Mouse (Mus musculus) heart, embryonic 11.5 days (tissue): ENCODE results near the gene Sfpq. TPM values are rescaled to one million over a fixed set of nuclear protein-coding genes. Genes with fewer than 3 reads are reported as not detected.
"Not testable (repeated sequence)": the region's sequence is repeated elsewhere in the genome, so short reads cannot be mapped to it uniquely, and the experiment has no call there.

ENCODE experiments used
- ATAC-seq: fragments of 200-750 bp; cut with Nextera tagmentation; replicated peaks from 2 replicates; pipeline ENCODE4 v1.8.0; 2017; ENCODE audit warnings: moderate library complexity; ENCODE audit not compliant: insufficient number of reproducible peaks, low FRiP score, low TSS enrichment
- H3K27ac ChIP-seq: fragments of 300-500 bp; sonication (generic); 2 replicates; pipeline ENCODE4 v1.5.1; 2014; ENCODE audit warnings: mild to moderate bottlenecking, low read depth, low read length
- H3K27me3 ChIP-seq: fragments of 300-500 bp; sonication (generic); 2 replicates; pipeline ENCODE4 v1.6.1; 2014; ENCODE audit warnings: mild to moderate bottlenecking, low read length, mixed read lengths; ENCODE audit not compliant: control insufficient read depth, insufficient read depth
- H3K36me3 ChIP-seq: fragments of 300-500 bp; sonication (generic); 2 replicates; pipeline ENCODE4 v1.6.1; 2014; ENCODE audit warnings: mild to moderate bottlenecking, low read length, moderate library complexity, mixed read lengths; ENCODE audit not compliant: control insufficient read depth, insufficient read depth
- H3K4me1 ChIP-seq: fragments of 300-500 bp; sonication (generic); 2 replicates; pipeline ENCODE4 v1.6.1; 2014; ENCODE audit warnings: low read length; ENCODE audit not compliant: control insufficient read depth, insufficient read depth
- H3K4me2 ChIP-seq: fragments of 300-500 bp; sonication (generic); 2 replicates; pipeline ENCODE4 v1.6.1; 2014; ENCODE audit warnings: mild to moderate bottlenecking, moderate library complexity
- H3K4me3 ChIP-seq: fragments of 300-500 bp; sonication (generic); 2 replicates; pipeline ENCODE4 v1.5.1; 2014; ENCODE audit warnings: low read depth, low read length
- H3K9ac ChIP-seq: fragments of 300-500 bp; sonication (generic); 2 replicates; pipeline ENCODE4 v1.6.1; 2014; ENCODE audit warnings: mild to moderate bottlenecking, low read depth, low read length, moderate library complexity
- H3K9me3 ChIP-seq: fragments of 300-500 bp; sonication (generic); replicated peaks from 2 replicates; pipeline ENCODE4 v1.6.1; 2016; ENCODE audit warnings: low read length; ENCODE audit not compliant: control insufficient read depth
- WGBS: fragments of 180-500 bp; shearing (Covaris S2); extraction: QIAGEN DNeasy Blood & Tissue Kit; methylation state at CpG from one replicate; pipeline ENCODE4 v1.1.7; 2014; ENCODE audit not compliant: insufficient replicate concordance; 5-methylcytosine and 5-hydroxymethylcytosine counted together
- polyA plus RNA-seq: library from polyadenylated mRNA; unstranded; fragments of >200 nt; fragmentation: Nextera tagmentation; extraction: Ambion mirVana; gene quantifications from 2 replicates; pipeline ENCODE4 v1.2.1, GENCODE M21; 2014

Gene Sfpq
- polyA plus RNA-seq, 1 experiment from 2014 or later: 78.9 TPM

- no peaks in the 10 kb centered on the region for H3K9me3 ChIP-seq
- H3K27ac ChIP-seq: no peak overlapping the region
- H3K27me3 ChIP-seq: no peaks in the 10 kb centered on the region
- WGBS: 54% methylated on average over 5 of the region's 5 CpGs
- H3K4me3 ChIP-seq: no peak overlapping the region
- no peaks in the 10 kb centered on the region for H3K4me1 ChIP-seq
- no peak for ATAC-seq
- no peak overlapping the region for H3K9ac ChIP-seq
- no peak overlapping the region for H3K4me2 ChIP-seq
- H3K36me3 ChIP-seq: no peaks in the 10 kb centered on the region
Measured at GRCm38 (mm10) chr4:126992356-126992755, 28.8 kb upstream of the Sfpq start.

GRCm38 (mm10) chr4:126999372-126999771 is 21.8 kb upstream of the Sfpq start:
- not testable (repeated sequence) for H3K4me3 ChIP-seq
- 92% methylated on average over 16 of the region's 16 CpGs for WGBS

GRCm38 (mm10) chr4:127000601-127001105 is 20.5 kb upstream of the Sfpq start:
- no peak for ATAC-seq

More at GRCm38 (mm10) chr4:126999372-126999771, 21.8 kb upstream of the Sfpq start:
- not testable (repeated sequence) for H3K27me3 ChIP-seq, ATAC-seq, H3K36me3 ChIP-seq, H3K27ac ChIP-seq, H3K9ac ChIP-seq, H3K4me2 ChIP-seq, H3K9me3 ChIP-seq, H3K4me1 ChIP-seq

GRCm38 (mm10) chr4:127004384-127004783 is 16.7 kb upstream of the Sfpq start:
- Histone ChIP-seq H3K9ac (no peak overlapping the region), H3K27ac (no peak overlapping the region), H3K4me3 (no peak overlapping the region), H3K27me3 (no peaks in the 10 kb centered on the region), H3K4me2 (no peak overlapping the region), H3K4me1 (no peaks in the 10 kb centered on the region), H3K36me3 (no peaks in the 10 kb centered on the region), H3K9me3 (no peaks in the 10 kb centered on the region)
- ATAC-seq: no peak
- WGBS: 80% methylated on average over 3 of the region's 3 CpGs

More at GRCm38 (mm10) chr4:127000601-127001105, 20.5 kb upstream of the Sfpq start:
- H3K27ac ChIP-seq: no peak overlapping the region
- no peaks in the 10 kb centered on the region for H3K27me3 ChIP-seq
- H3K4me3 ChIP-seq: no peak overlapping the region
- no peaks in the 10 kb centered on the region for H3K9me3 ChIP-seq
- 38% methylated on average over 8 of the region's 8 CpGs for WGBS
- H3K36me3 ChIP-seq: no peaks in the 10 kb centered on the region
- no peak overlapping the region for H3K9ac ChIP-seq
- no peaks in the 10 kb centered on the region for H3K4me1 ChIP-seq
- no peak overlapping the region for H3K4me2 ChIP-seq

- ATAC-seq: no peak
- Histone ChIP-seq H3K9ac (peak overlapping the region; percentile 44), H3K27me3 (no peaks in the 10 kb centered on the region), H3K9me3 (no peaks in the 10 kb centered on the region), H3K4me1 (no peaks in the 10 kb centered on the region), H3K4me3 (peak overlapping the region; percentile 40), H3K27ac (no peak overlapping the region), H3K36me3 (no peaks in the 10 kb centered on the region), H3K4me2 (peak overlapping the region; percentile 66)
- WGBS: 18% methylated on average over 25 of the region's 25 CpGs
Measured at GRCm38 (mm10) chr4:127005113-127005936, 15.8 kb upstream of the Sfpq start.

GRCm38 (mm10) chr4:127015294-127015993 is 5.7 kb upstream of the Sfpq start:
- not testable (repeated sequence) for H3K4me1 ChIP-seq, H3K27me3 ChIP-seq, H3K27ac ChIP-seq, H3K36me3 ChIP-seq, H3K4me3 ChIP-seq, H3K9me3 ChIP-seq, H3K9ac ChIP-seq
- peak; percentile 80 for ATAC-seq
- peak overlapping the region; percentile 34 for H3K4me2 ChIP-seq
- WGBS: 14% methylated on average over 14 of the region's 26 CpGs

- H3K4me1 ChIP-seq: no peaks in the 10 kb centered on the region
- 84% methylated on average over 4 of the region's 4 CpGs for WGBS
- no peak overlapping the region for H3K9ac ChIP-seq
- H3K36me3 ChIP-seq: no peaks in the 10 kb centered on the region
- H3K4me3 ChIP-seq: no peak overlapping the region
- H3K9me3 ChIP-seq: no peaks in the 10 kb centered on the region
- no peak overlapping the region for H3K4me2 ChIP-seq
- ATAC-seq: no peak
- H3K27ac ChIP-seq: no peak overlapping the region
- no peaks in the 10 kb centered on the region for H3K27me3 ChIP-seq
Measured at GRCm38 (mm10) chr4:127016366-127016765, 4.8 kb upstream of the Sfpq start.

GRCm38 (mm10) chr4:127020411-127021150 is 543 bp upstream of the Sfpq start:
- Histone ChIP-seq H3K4me3 (peak overlapping the region; percentile 99), H3K4me1 (peaks cover 12% of the 10 kb centered on the region; the same call in 1 of the 2 replicates), H3K9me3 (no peaks in the 10 kb centered on the region), H3K9ac (peak overlapping the region; percentile 58; the same call in 1 of the 2 replicates), H3K27me3 (no peaks in the 10 kb centered on the region), H3K27ac (peak overlapping the region; percentile 22; the same call in 1 of the 2 replicates), H3K4me2 (peak overlapping the region; percentile 68), H3K36me3 (peaks cover 7% of the 10 kb centered on the region; the same call in 1 of the 2 replicates)
- WGBS: 12% methylated on average over 13 of the region's 13 CpGs
- no peak for ATAC-seq
